Mouse (Mus musculus) gastrocnemius, postnatal 10 days (tissue): ENCODE data around the gene Tnfrsf19. TPM values are rescaled to one million over a fixed set of nuclear protein-coding genes. Genes with fewer than 3 reads are reported as not detected.

Source experiments
- DNase-seq: peaks from one replicate; pipeline ENCODE4 v3.0.0; 2021; ENCODE audit warnings: mixed read lengths
- long read RNA-seq, 2 experiments: library from polyadenylated mRNA; stranded (forward); transcript quantifications; one replicate each; pipeline ENCODE4 v2.0.0; 2021
- total RNA-seq, 2 experiments: library from RNA; stranded (reverse); gene quantifications; 2 replicates each; pipeline ENCODE4 v1.2.3; 2021

Gene Tnfrsf19
- total RNA-seq: 10 to 100 TPM in 1 of 2 experiments, 1 to 10 TPM in 1; 7.6 to 12.6 TPM
- long read RNA-seq, experiment 1, full-length matches to known transcripts: 21 of 22 reads
- long read RNA-seq, experiment 1, partial matches to known transcripts: 0 of 22 reads
- long read RNA-seq, experiment 1, other reads (novel, unspliced or antisense): 1 of 22 reads
- long read RNA-seq, experiment 2, full-length matches to known transcripts: 8 of 10 reads
- long read RNA-seq, experiment 2, partial matches to known transcripts: 1 of 10 reads
- long read RNA-seq, experiment 2, other reads (novel, unspliced or antisense): 1 of 10 reads

DNA sequence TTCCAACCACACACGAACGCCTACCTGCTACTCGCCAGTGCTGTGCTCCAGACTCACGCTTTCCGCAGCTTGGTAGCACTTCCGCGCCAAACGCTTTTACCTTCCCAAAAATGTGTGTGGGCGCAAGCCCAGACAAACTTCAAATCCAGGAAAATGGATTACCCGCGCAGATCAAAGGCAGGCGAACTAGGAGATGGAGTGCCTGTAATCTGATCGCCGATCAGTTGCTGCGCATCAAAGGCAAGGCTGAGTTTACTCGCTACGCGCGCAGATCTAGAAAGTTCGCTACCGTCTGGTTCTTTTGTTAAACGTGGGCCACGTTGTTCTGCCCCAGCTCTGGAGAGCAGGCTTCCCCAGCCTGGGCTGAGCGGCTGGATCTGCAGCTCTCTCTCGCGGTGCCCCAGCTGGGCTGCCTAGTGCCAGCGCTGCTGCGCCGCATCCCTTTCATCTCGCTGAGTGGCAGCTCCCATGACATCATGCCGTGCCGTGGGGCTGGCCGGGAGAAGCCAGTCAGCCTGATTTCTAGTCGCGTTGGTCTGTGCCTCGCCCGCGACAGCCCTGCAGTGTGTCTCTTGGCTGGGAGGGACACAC lies at the start of gene Tnfrsf19:
Gene Tnfrsf19, minus strand, starts transcription at position 400 of the 591 bp plus-strand sequence.
- DNase-seq: peak; percentile 67

DNA sequence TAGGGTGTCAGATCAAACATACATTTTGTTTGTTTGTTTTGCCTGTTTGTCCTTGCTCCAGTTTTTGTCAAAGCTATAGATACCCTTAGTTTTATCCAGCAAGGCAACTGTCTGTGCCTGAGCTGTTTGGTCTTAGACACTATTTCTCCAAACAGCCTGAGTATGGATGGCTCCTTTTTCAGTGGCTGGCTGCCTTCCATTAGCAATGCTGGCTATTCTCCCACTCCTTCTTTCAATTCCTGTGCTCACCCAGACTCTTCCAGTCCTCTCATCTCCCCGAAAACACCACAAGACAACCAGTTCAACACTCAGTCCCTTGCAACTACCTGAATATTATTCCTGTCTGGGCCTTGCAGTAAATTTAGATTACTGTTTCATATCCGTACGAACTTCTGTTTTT lies 45.8 kb upstream of the Tnfrsf19 start:
- peak; percentile 29 for DNase-seq

DNA sequence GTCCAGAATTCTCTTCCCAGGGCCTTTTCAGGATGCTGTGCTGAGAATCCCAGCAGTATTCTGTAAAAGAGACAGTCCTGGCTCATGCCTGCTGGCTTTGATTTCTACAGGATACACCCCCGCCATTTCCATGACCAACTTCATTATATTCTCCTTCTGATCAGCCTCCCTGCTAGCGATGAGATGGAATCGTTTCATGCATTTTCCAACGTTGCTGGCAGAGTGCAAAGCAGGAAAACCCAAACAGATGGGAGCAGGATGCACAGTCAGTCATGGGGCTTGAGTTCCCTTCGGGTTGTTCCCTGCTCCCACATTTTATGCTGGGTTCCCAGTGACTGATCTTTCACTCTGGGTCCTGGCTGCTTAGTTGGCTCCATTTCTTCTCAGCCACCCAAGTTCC lies 44.7 kb upstream of the Tnfrsf19 start:
- no peak for DNase-seq

DNA sequence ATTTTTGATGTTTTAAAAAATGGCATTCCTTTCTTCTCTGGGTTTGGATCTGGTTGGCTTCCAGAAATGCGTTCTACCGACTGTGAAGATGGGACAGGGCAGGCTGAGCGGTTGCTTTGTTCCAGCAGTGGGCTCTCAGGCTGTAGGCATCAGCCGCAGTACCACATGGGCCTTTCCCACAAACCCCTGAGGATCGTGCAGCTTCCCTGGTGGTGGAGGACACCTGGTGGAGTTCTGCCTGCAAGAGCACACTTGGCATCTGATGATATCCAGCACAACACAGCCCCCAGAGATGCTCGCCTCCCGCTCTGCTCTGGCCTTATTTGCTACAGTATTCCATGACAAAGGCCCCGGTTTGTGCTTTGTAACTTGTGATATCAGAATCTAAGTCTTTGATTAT lies 41.9 kb upstream of the Tnfrsf19 start:
- DNase-seq: no peak

DNA sequence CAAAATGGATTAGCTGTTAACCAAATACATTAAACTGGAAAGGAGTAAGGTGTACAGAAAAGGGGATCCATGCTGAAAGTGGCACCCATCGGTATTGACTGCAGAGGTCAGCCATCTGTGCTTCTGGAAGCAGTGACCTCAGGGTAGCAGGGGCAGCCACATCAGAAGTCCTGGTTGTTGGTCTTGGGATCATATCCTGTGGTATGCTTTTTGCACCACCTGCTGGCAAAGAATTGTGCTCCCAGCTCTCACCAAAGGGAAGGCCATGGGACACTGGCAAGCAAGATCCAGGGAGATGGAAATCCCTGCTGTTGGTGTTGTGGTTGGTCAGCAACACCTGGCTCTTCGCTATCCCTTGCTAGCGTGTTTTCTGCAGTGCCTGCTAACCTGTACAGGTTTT lies 39.0 kb upstream of the Tnfrsf19 start:
- DNase-seq: no peak

DNA sequence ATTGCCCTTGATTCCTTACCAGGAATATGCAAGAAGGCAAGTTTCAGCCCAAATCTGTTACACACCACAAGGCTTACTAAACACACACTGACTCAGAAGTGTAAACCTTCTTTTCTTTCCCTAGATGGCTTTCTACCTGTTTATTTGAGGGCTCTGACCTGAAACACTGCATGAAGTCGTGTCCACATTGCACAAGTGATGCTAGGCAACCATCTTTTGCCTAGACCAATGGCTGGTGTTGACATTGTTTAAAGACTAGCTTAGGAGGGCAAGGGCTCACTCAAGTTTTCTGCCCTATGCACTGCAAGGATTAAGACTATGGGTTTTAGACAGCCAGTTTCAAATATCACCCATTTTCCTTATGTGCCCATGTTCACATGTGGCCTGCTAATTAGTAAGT lies 23.3 kb upstream of the Tnfrsf19 start:
- no peak for DNase-seq

DNA sequence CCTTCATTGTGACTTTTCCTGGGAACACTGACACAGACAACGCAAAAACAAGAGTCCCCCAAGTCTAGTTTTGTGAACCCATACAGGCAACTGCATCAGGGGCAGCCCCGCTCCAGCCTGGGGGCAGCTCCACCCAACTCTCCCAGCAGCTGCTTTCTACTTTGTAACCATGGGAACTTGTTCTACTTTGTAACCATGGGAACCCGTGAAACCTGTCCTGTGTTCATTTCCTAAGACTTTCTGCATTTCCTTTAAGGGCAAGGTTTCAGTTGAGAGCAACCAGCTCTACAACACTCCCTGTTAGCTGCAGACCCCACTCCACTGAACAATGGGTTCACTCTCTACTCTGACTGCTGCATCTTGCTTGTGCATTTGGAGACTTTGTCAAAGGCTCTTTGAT lies 15.4 kb upstream of the Tnfrsf19 start:
- no peak for DNase-seq

DNA sequence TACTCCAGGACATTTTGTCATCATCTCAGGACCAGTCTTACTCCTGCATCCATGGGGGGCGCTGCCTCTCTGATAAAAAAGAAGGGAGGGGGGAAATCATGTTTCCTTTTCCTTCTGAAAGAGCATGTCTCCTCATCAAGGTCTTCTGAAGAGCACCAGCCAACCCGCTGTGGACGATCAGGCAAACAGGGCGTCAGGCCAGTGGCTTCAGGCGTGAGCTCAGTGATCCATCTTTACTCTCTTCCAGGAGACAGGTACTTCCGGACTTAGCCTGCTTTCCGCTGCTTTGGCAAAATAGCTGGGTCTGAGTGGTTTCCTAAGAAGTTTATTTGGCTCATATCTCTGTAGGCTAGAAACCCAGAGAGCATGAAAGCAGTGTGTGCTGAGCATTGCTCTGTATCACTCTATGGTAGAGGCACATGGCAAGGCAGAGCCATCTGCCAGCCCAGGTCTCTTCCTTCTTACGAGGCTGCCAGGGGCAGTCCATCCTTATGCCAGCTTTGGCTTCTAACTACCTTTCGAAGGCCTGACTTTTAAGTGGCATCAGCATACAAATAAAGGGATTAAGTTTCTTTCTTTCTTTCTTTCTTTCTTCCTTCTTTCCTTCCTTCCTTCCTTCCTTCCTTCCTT lies 13.1 kb upstream of the Tnfrsf19 start:
- no peak for DNase-seq

DNA sequence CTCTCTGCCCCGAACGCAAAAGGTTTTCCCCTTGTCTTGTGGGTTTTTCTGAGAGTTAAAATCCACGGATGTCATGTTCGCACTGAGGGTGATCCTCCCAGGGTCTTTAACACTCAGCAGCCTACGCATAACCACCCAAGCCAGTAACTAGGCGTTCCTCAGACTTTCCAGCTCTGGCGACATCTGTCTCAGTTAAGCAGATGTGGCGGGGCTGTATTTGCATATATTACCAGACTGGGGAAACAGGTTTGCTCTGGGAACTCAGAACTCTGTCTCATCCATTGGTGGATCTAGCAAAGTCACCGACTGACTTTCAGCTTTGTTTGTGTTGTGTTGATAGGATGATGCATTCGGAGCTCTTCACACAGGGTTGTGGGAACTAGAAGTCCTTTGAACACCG lies 10.7 kb upstream of the Tnfrsf19 start:
- DNase-seq: no peak

DNA sequence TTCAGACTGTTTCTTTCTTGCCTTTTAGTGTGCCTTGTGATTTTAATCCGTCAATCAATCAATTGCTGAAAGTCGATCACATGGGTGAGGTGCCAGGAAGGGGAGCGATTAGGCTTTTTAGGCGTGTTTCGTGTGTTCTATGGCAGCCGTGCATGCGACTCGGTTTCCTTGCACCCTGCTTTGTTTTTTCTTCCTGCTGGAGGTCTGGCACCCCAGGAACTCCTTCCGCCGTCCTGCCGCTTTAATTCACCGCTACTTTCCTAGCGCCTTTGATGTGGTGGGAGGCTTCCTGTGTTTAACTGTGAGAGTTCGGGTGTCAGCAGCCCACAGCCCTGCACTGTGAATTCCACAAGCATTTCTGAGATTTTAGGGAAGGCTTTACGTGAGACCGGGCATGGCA lies 10.2 kb upstream of the Tnfrsf19 start:
- no peak for DNase-seq

DNA sequence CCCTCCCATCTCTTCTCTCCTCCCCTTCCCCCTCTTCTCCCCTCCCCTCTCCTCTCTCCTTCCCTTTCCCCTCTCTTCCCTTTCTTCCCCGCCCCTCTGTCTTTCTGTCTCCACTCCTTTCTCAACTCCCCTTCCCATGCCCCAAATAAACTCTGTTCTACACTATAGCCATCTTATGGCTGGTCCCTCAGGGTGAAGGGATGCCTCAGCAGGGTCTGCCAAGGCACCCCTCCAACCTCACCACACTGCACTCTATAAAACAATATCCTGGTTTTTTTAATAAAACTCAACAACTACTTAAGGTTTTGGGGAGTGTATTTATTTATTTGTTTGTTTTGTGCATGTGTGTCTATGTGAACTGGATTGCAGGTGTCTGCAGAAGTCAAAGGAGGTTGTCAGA lies 9.6 kb upstream of the Tnfrsf19 start:
- DNase-seq: no peak

DNA sequence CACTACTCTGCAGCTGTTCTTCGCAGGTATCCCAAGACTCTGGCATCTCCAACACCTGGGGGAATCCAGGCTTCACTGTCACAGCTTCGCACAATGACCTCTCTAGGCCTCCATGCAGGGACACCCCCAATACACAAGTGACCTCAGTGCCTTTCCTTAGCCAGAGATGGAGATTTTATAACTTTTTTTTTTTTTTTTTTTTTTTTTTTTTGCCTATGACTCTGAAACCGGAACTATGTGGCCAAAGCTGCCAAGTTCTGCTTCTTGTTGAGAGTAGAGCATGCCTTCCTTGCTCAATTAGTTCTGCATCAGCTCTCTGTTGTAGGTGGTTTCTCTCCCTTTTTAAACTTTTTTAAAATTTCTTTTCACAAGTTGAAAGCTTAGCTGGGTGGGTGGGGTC lies 5.9 kb upstream of the Tnfrsf19 start:
- DNase-seq: no peak

DNA sequence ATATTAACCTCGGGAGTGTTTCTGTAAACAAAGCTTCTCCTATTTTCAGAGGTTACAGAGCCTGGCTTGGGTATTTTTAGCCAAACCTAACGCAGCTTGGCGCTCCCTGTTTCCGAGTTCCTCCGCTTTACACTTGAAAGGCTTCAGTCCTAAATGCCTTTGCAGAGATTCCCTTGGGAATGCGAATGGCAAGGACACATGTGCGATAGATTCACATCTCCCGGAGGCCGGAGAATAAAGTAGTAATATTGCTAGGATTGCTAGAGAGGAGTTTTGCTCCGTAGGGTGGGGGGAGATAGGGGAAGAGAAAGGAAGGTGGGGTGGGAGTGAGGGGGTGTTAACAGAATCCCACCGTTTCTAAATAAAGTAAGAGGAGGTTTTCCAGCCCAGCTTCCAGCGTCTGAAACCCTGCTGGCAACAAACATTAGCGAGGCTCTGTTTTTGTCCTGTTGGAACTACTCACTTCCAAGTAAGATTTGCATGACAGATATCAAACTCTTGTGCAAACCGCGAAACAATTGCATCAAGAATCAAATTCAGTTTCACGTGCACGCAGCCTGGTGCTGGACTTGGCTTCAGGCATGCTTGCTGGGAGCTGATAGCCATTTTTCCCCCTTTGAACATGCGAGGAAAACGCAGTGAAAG lies 722 bp downstream of the Tnfrsf19 start:
- DNase-seq: no peak

DNA sequence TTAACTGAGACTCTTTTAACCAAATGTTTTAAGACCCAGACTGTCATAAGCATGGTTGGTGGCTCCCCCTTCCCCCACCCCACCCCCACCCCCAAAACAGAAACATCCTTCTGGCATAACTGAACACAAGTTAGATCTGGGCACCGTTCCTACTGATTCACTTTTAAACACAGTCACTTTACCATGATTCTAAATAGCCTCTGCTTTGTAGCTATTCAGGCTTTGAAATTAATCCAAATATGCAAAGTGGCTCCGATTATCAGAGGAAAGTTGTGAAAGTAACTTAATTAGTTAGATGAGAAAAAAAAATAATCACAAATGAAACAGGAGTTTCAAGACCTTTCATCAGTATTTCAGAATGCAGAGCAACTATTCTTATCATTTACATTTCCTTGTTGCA lies 2.0 kb downstream of the Tnfrsf19 start:
- DNase-seq: no peak

DNA sequence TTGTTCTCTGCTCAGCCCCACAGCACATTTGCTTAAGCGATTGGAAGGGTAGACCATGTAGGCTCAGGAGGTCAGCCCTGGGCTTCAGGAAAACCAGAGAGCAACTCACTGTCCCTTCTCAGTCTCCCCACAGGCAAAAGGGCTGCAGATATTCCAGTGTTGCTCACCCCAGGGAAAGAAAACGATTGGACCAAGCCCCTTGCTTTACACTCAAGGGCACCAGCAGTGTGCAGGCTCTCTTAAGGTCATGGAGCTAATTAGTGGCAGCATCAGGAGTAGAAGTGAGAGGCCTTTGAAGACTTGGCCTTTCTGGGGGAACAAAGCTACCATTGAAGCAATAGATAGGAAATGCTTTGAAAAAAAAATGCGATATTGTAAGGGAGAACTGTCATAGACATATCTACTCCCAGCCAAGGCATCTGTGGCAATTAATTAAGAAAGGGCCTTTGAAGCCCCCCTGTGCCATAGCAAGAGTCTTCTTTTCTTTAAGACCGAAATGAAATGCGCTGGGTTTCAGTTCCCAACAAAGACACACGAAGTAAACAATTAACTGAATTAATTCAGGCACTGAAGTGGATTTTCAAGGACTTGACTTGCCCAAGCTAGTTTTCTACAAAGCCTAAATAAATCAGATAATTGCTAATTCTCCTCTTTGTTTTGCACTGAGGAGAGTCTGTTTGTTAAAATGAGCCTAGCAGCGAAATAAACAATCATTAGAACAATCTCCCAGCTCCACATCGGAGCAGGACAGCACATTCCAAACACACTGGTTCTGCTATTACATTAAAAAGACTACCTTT lies 2.6 kb downstream of the Tnfrsf19 start:
- no peak for DNase-seq

DNA sequence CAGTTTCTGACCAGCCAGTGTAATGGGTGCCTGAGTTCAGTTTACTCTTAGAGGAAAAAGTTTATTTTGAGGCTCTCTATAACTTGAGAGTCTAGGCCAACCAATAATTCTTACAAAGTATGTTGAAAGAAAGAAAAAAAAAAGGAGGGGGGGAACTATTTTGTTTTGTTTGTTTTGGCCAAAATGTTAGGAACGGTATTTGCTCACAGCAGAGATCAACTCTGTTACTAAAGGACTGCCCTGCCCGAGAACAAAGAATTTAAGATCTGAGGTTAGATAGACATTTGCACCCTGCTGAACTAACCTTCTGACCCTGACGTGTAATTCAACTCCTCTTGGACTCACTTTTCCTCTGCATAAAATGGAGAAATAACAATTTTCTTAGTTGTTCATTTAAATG lies 4.0 kb downstream of the Tnfrsf19 start:
- DNase-seq: no peak

DNA sequence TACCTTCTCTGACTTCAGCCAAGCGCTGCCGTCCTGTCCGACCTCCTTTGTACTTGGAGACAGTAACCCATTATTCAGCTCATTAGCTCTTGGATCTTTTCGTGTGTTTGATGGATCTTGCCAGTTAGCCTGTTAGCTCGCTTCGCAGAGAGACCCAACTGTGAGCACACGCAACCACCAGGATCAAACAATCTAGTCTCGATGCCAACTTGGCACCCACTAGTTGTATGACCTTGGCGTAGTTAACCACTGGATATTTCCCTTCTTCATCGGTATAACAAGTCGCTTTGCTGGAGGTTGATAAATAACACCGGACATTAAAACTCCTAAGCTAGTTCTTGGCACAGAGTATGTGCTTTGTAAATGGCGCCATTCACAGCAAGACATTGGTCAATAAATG lies 6.1 kb downstream of the Tnfrsf19 start:
- DNase-seq: no peak

DNA sequence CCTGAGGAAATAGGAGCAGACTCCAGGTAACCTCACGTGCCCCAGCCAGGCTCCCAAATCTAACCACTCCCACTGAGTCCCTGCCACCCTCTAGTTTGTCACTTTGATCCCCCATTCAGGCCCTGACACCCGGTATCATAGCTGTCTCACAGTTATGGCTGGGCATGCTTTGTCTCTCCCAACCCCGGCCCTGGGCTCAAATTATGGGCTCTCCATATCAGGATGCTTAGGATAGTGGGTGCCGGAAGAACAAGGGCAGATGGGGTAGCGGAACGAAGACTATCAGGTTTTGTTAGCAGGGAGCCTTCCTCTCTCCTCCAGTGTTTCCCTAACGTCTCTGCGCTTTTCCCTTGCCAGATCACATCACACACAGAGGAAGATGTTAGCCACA lies 8.2 kb downstream of the Tnfrsf19 start:
- DNase-seq: no peak

DNA sequence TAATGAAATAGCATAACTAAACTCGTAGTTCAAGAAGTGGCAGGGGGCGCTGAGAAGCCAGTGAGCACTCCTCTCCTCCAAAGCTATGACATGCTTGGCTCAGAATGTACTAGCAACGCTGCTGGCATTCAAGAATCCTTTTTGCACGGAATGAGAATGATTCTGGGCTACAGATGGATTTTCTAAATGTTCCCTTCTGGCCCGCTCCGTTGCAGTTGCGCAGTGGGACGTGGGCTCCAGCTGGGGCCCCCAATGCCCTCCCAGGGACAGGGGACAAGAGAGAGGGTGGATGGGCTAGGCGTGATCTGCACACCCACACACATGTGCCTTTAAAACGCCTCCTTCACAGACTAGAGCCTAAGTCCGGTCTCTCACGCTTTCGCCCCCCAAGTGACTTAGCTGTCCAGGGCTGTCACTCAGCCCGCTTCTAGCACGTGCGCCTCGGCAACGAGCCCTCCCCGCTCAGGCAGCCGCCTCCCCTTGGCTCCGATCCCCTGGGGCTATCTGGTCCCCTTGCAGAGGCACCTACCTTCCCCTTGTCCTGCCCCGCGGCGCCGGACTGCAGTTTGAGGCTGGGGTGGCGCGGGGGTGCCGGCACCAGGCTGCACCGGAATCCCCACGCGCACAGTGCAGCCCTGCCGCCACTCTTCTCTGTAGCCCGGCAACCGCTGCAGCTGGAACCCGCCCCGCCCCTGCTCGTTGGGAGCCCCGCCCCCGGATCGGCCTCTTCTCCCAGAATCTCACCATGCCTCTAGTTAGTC lies 8.8 kb downstream of the Tnfrsf19 start:
- DNase-seq: peak; percentile 71

DNA sequence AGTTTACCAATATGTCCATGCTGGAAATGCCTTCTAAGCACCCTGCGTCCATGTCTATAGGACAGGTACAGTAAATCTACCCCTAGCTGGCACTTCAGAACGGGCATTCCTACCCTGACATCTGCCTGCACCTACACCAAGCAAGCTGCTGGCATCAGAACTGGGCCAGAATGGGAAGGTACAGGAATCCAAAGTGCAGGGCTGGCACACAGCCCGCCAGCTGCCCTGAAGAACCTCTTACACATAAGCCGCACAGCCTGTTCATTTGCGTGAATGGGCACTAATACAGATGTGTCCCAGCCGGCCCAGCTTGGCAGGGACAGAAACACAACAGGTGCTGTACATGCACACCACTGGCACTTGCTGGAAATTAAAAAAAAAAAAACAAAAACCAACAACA lies 15.9 kb downstream of the Tnfrsf19 start:
- no peak for DNase-seq

DNA sequence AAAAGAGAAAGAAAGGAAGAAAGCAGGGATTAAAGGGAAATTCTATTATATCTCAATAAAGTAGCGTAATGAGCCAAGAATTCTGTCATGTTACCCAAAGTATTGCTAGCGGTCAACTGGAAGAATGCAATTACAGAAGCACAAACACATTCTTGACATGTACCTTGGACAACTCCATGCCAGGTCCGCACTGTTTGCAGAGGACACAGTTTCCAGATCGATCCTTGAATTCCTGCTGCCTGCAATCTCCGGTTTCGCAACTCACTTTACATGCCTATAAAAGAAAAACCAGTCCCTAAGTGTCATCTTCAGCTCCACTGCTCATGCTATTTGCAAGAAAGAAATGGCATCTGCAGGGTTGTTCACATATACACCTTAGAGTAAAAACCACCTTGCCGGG lies 22.3 kb downstream of the Tnfrsf19 start:
- DNase-seq: no peak

DNA sequence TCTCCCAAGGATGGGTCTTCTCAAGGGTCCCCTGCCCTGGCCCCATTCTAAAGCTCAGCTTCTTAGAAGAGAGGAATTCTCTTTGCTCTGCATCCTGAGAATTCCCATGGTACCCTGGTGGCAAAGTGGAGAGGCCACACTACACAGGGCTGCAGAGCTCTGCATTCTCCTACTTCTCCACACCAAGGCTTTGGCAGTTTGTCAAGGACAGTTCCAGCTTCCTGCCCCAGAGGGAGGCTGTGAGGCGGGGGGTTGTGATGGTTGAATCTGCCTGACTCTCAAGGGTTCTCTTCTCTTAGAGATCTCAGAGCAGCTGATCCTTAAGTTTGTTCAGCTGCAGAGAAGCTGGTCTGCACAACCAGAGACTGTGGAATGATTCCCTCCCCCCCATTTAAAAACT lies 23.9 kb downstream of the Tnfrsf19 start:
- DNase-seq: no peak
